30 mouse cellular contexts compared by ENCODE assay signal in genomic region chr10:83056866-83057265, GRCm38 (mm10).
DNase-seq lines count a peak whose midpoint lies in the region; ATAC-seq and TF ChIP-seq lines count a peak whose summit lies in the region.
"Had no signal": no experiment of that assay in that cellular context is flagged by ENCODE, and none has a peak within 500 bp of the region (broad histone marks: within the 10 kb centered on the region; RNA-seq: fewer than 3 reads in every experiment).

No protein-coding gene starts in this region.

- H3K9me3 ChIP-seq in kidney, embryonic 15.5 days (replicated peaks): no peaks in the 10 kb centered on the region
- H3K9me3 ChIP-seq: embryonic facial prominence, embryonic 13.5 days; forebrain, embryonic 12.5 days; heart, embryonic 12.5 days; hindbrain, embryonic 10.5 days; hindbrain, embryonic 15.5 days; limb, embryonic 12.5 days; liver, embryonic 15.5 days; lung, embryonic 15.5 days; midbrain, embryonic 10.5 days; midbrain, embryonic 15.5 days; neural tube, embryonic 15.5 days had no signal

- WGBS in kidney, adult 2 months: 50% methylated on average over 4 of the region's 4 CpGs
- 71% methylated on average over 4 of the region's 4 CpGs for WGBS in kidney, embryonic 15.5 days

- no peak for TF ChIP-seq POLR2A in kidney, adult 2 months (IDR thresholded peaks at IDR 0.05; ENCODE audit: low read depth, low read length)

- H3K27ac ChIP-seq in kidney, adult 2 months (ENCODE audit: insufficient read depth, low read depth, low read length): peak overlapping the region; percentile 93
- H3K27ac ChIP-seq in kidney, embryonic 15.5 days: no peak overlapping the region
- H3K27ac ChIP-seq in gastrocnemius, adult 2 months: no peak overlapping the region
- H3K27ac ChIP-seq: forebrain, embryonic 12.5 days; heart, adult 2 months; hindbrain, embryonic 10.5 days; hindbrain, embryonic 15.5 days; left cerebral cortex, adult 2 months; limb, embryonic 12.5 days; liver, embryonic 15.5 days; lung, embryonic 15.5 days; midbrain, embryonic 10.5 days; midbrain, embryonic 15.5 days; neural tube, embryonic 15.5 days had no signal

- peak; percentile 84 for DNase-seq in kidney, adult 2 months
- peak; percentile 93 for DNase-seq in fat pad, adult 2 months (ENCODE audit: extremely low read depth, low read depth, low spot score)
- peak; percentile 75 for DNase-seq in gastrocnemius, adult 2 months
- DNase-seq in gonadal fat pad, adult 2 months (ENCODE audit: low read depth): peak; percentile 78
- DNase-seq in urinary bladder, postnatal 14 days (ENCODE audit: low spot score): no peak
- DNase-seq in frontal cortex, postnatal 10 days (ENCODE audit: low spot score in 2 of 2): no peak
- DNase-seq: adrenal gland, adult 2 months; adrenal gland, postnatal 36 days; cerebellum, postnatal 25 days; heart, adult 2 months; right cerebral cortex, postnatal 25 days; spleen, adult 18-20 months had no signal

- no peak for ATAC-seq in kidney, embryonic 15.5 days (replicated peaks; ENCODE audit: low FRiP score)
- ATAC-seq: activated CD4-positive, CD25-positive, alpha-beta regulatory T cell, adult 4 months; inflammation-experienced regulatory T-cells, adult 6 months; midbrain, embryonic 15.5 days had no signal

- H3K4me1 ChIP-seq in kidney, adult 2 months (ENCODE audit: control insufficient read depth, insufficient read depth, low read length): peaks cover 42% of the 10 kb centered on the region
- peaks cover 10% of the 10 kb centered on the region for H3K4me1 ChIP-seq in kidney, embryonic 15.5 days

- no peak overlapping the region for H3K4me3 ChIP-seq in kidney, adult 2 months (ENCODE audit: insufficient read depth, low read depth, low read length)
- no peak overlapping the region for H3K4me3 ChIP-seq in kidney, embryonic 15.5 days (replicated peaks)
- no peak overlapping the region for H3K4me3 ChIP-seq in gastrocnemius, adult 2 months
- H3K4me3 ChIP-seq: embryonic facial prominence, embryonic 13.5 days; erythroblast, embryonic 14.5 days; forebrain, embryonic 12.5 days; heart, adult 2 months; heart, embryonic 12.5 days; hindbrain, embryonic 10.5 days; hindbrain, embryonic 15.5 days; layer of hippocampus, adult 2 months; left cerebral cortex, adult 2 months; limb, embryonic 12.5 days; liver, embryonic 15.5 days; lung, embryonic 15.5 days; midbrain, embryonic 10.5 days; midbrain, embryonic 15.5 days; neural tube, embryonic 15.5 days had no signal

- no peaks in the 10 kb centered on the region for H3K27me3 ChIP-seq in kidney, adult 2 months (replicated peaks; ENCODE audit: control insufficient read depth, insufficient read depth, low read length)
- H3K27me3 ChIP-seq in kidney, embryonic 15.5 days: no peaks in the 10 kb centered on the region
- H3K27me3 ChIP-seq: CH12.LX; embryonic facial prominence, embryonic 13.5 days; forebrain, embryonic 12.5 days; heart, embryonic 12.5 days; hindbrain, embryonic 15.5 days; liver, embryonic 15.5 days; lung, embryonic 15.5 days; midbrain, embryonic 15.5 days; neural tube, embryonic 15.5 days had no signal

- TF ChIP-seq CTCF in kidney, adult 2 months (conservative IDR thresholded peaks at IDR 0.05; ENCODE audit: insufficient read depth, insufficient read length, low read depth, low read length): no peak
- no peak for TF ChIP-seq CTCF in gastrocnemius, adult 2 months (IDR thresholded peaks at IDR 0.05)

- no peak overlapping the region for H3K4me2 ChIP-seq in kidney, embryonic 15.5 days
- H3K4me2 ChIP-seq: embryonic facial prominence, embryonic 13.5 days; forebrain, embryonic 12.5 days; heart, embryonic 12.5 days; hindbrain, embryonic 15.5 days; limb, embryonic 12.5 days; liver, embryonic 15.5 days; lung, embryonic 15.5 days; midbrain, embryonic 15.5 days; neural tube, embryonic 15.5 days had no signal

- H3K36me3 ChIP-seq in kidney, adult 2 months (ENCODE audit: control insufficient read depth, insufficient read depth, low read length): no peaks in the 10 kb centered on the region
- H3K36me3 ChIP-seq in kidney, embryonic 15.5 days: no peaks in the 10 kb centered on the region
- H3K36me3 ChIP-seq: embryonic facial prominence, embryonic 13.5 days; forebrain, embryonic 12.5 days; heart, embryonic 12.5 days; hindbrain, embryonic 10.5 days; hindbrain, embryonic 15.5 days; lung, embryonic 15.5 days; midbrain, embryonic 10.5 days; midbrain, embryonic 15.5 days; neural tube, embryonic 15.5 days had no signal

- no peak overlapping the region for H3K9ac ChIP-seq in kidney, embryonic 15.5 days
- H3K9ac ChIP-seq: embryonic facial prominence, embryonic 13.5 days; forebrain, embryonic 12.5 days; heart, embryonic 12.5 days; hindbrain, embryonic 15.5 days; limb, embryonic 12.5 days; liver, embryonic 15.5 days; lung, embryonic 15.5 days; midbrain, embryonic 15.5 days; neural tube, embryonic 15.5 days had no signal

- intact Hi-C loops in gastrocnemius, adult 2 months (cut with DNase I): no loop called here

Comparison
In these comparisons a context has a peak if more than half of its experiments do, and no peak if none do; other contexts are left out.
1. DNase-seq: peak in kidney, adult 2 months (single experiment), fat pad, adult 2 months (single experiment), gastrocnemius, adult 2 months (single experiment) and gonadal fat pad, adult 2 months (single experiment); none in urinary bladder, postnatal 14 days (single experiment) and frontal cortex, postnatal 10 days (0 of 2).